Mouse (Mus musculus) lung, embryonic 16.5 days (tissue): ENCODE measurements at regions not wholly inside any gene's neighbourhood (a gene's known extent, or its start where the extent isn't known, plus 50 kb on each side); places are given as distances from the start of the nearest gene placed in this dataset.

Experiments
- ATAC-seq: fragments of 200-750 bp; cut with Nextera tagmentation; 2 replicates; pipeline ENCODE4 v1.8.0; 2017; ENCODE audit warnings: low read depth, mild to moderate bottlenecking, moderate library complexity
- H3K27ac ChIP-seq: fragments of 300-500 bp; sonication (generic); 2 replicates; pipeline ENCODE4 v1.5.1; 2014; ENCODE audit warnings: mild to moderate bottlenecking, control low read depth, low read length
- H3K27me3 ChIP-seq: fragments of 300-500 bp; sonication (generic); 2 replicates; pipeline ENCODE4 v1.6.1; 2014; ENCODE audit warnings: low read depth, low read length, mixed read lengths; ENCODE audit not compliant: control insufficient read depth, insufficient read depth
- H3K36me3 ChIP-seq: fragments of 300-500 bp; sonication (generic); 2 replicates; pipeline ENCODE4 v1.6.1; 2014; ENCODE audit warnings: low read length; ENCODE audit not compliant: control insufficient read depth, insufficient read depth
- H3K4me1 ChIP-seq: fragments of 300-500 bp; sonication (generic); replicated peaks from 2 replicates; pipeline ENCODE4 v1.6.1; 2014; ENCODE audit warnings: low read length, mixed read lengths; ENCODE audit not compliant: control insufficient read depth, insufficient read depth
- H3K4me2 ChIP-seq: fragments of 300-500 bp; sonication (generic); 2 replicates; pipeline ENCODE4 v1.6.1; 2014; ENCODE audit warnings: low read depth, low read length, control low read depth
- H3K4me3 ChIP-seq: fragments of 300-500 bp; sonication (generic); 2 replicates; pipeline ENCODE4 v1.5.1; 2014; ENCODE audit warnings: mild to moderate bottlenecking, low read length, control low read depth
- H3K9ac ChIP-seq: fragments of 300-500 bp; sonication (generic); 2 replicates; pipeline ENCODE4 v1.6.1; 2014; ENCODE audit warnings: low read length, control low read depth
- H3K9me3 ChIP-seq: fragments of 300-500 bp; sonication (generic); 2 replicates; pipeline ENCODE4 v1.6.1; 2016; ENCODE audit warnings: low read length; ENCODE audit not compliant: control insufficient read depth
- WGBS: fragments of 180-500 bp; shearing (Covaris S2); extraction: QIAGEN DNeasy Blood & Tissue Kit; methylation state at CpG from one replicate; pipeline ENCODE4 v1.1.7; 2014; 5-methylcytosine and 5-hydroxymethylcytosine counted together

DNA sequence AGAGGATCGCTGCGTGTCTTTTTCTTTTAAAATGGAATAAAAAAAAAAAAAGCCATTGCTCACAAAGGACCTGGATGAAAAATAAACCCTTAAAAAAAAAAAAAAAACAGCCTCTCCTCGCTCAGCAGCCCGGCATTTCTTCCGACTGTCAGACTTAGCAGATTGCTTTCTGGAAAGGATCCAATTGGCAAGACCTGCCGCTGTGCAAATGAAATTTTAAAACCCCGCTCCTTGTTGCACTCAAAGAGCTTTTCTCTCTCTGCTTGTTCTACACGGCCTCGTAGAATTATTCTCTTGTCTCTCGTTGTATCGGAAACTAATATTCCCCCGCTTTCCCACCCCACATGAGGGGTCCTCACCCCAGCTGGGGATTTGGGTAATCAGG lies 166.6 kb downstream of the H2al1j start:
- H3K9ac ChIP-seq: peak overlapping the region; percentile 53
- peak overlapping the region; percentile 62 for H3K4me2 ChIP-seq
- peak; percentile 67; the same call in 1 of the 2 replicates for ATAC-seq
- H3K27ac ChIP-seq: peak overlapping the region; percentile 66
- H3K4me1 ChIP-seq: peaks cover 12% of the 10 kb centered on the region
- no peaks in the 10 kb centered on the region for H3K36me3 ChIP-seq
- no peaks in the 10 kb centered on the region for H3K9me3 ChIP-seq
- WGBS: 18% methylated on average over 12 of the region's 12 CpGs
- H3K4me3 ChIP-seq: peak overlapping the region; percentile 31
- no peaks in the 10 kb centered on the region; the same call in 1 of the 2 replicates for H3K27me3 ChIP-seq

DNA sequence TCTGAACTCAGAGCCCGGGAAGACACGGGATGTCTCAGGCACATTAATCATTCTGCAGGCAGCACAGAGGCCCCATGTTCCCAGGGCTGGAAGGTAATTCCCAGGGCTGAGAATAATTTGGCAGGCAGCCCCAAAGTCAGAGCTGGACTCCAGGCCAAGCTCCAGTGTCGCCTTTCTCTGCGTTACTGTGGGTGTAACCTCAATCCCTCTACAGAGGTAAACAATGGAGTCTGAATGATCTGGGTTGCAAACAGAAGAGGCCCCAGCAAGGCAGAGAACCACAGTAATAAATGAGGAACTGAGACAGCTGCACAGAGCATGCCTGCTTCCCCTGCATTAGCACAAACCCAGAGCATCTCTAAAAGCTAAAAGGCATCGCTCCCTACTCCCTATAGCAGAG lies 184.8 kb downstream of the H2al1j start:
- Histone ChIP-seq H3K9me3 (no peaks in the 10 kb centered on the region), H3K27me3 (no peaks in the 10 kb centered on the region; the same call in none of the 2 replicates), H3K4me2 (no peak overlapping the region), H3K27ac (no peak overlapping the region), H3K36me3 (no peaks in the 10 kb centered on the region), H3K4me1 (no peaks in the 10 kb centered on the region), H3K4me3 (no peak overlapping the region), H3K9ac (no peak overlapping the region)
- ATAC-seq: no peak; the same call in 1 of the 2 replicates
- WGBS: 41% methylated on average over 5 of the region's 5 CpGs

DNA sequence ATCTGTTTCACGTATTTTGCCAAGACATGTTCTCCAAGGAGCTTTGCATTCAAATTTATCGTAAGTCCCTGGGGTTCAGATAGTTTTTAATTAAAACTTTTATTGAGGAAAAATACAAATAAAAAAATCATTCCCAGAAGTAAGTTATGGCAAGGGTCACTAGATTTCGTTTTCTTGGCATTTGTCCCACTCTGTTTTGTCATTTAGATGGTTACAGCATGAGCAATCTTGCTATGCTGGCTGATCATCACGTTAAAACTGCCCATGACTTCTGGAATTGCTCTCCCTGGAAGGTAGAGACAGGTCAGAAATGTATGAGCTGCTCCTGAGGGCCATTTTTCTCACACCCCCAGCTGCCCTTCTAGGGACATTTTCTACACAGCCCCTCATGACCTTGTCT lies 185.3 kb downstream of the H2al1j start:
- WGBS: 44% methylated on average over 4 of the region's 4 CpGs
- H3K4me3 ChIP-seq: no peak overlapping the region
- no peak overlapping the region for H3K27ac ChIP-seq
- H3K4me1 ChIP-seq: no peaks in the 10 kb centered on the region
- no peak overlapping the region for H3K4me2 ChIP-seq
- H3K9me3 ChIP-seq: no peaks in the 10 kb centered on the region
- H3K9ac ChIP-seq: no peak overlapping the region
- ATAC-seq: no peak
- H3K27me3 ChIP-seq: no peaks in the 10 kb centered on the region; the same call in none of the 2 replicates
- no peaks in the 10 kb centered on the region for H3K36me3 ChIP-seq

DNA sequence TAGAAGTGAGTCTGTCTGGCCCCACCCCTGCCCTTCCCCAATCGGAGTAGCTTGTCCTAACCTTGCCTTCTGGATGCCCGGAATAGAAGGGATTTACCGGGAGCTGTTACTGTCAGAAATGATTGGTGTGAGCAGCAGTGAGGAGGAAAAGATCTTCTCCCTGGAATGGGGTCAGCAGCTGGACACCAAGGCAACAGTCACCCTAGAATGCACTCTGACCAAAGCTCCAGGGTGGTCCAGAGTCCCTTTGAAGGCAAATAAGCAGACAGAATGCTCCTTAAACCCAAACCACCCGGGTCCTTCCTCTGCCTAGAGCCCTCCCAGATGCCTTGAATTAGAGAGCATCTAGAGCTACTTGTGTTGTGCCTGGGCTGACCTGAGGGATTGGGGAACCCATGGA lies 196.2 kb downstream of the H2al1j start:
- H3K27ac ChIP-seq: no peak overlapping the region
- no peaks in the 10 kb centered on the region for H3K9me3 ChIP-seq
- no peaks in the 10 kb centered on the region for H3K4me1 ChIP-seq
- WGBS: 35% methylated on average over 4 of the region's 4 CpGs
- H3K4me3 ChIP-seq: no peak overlapping the region
- no peak overlapping the region for H3K9ac ChIP-seq
- H3K27me3 ChIP-seq: no peaks in the 10 kb centered on the region
- ATAC-seq: no peak
- H3K36me3 ChIP-seq: no peaks in the 10 kb centered on the region
- H3K4me2 ChIP-seq: no peak overlapping the region

DNA sequence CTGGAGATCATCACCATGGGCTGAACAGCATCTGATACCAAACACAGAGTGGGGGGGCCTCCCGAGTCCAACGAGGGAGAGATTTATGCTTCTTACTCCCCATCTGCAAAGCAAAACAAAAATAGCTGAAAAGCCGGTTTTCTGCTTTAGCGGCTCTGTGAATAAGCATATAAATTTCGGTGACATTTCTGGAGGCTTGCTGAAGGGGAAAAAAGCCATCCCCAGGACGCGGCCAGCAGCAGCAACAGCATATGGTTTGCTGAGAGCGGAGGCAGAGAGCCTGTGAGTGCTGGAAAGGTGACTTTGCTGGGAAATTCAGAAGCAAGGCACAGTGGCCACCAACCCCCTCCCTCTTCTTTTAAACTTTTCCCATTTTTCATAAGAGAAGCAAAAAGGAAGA lies 197.7 kb downstream of the H2al1j start:
- Histone ChIP-seq H3K27ac (no peak overlapping the region), H3K36me3 (no peaks in the 10 kb centered on the region), H3K9me3 (no peaks in the 10 kb centered on the region), H3K4me1 (no peaks in the 10 kb centered on the region), H3K27me3 (no peaks in the 10 kb centered on the region), H3K4me2 (no peak overlapping the region), H3K9ac (no peak overlapping the region), H3K4me3 (no peak overlapping the region)
- ATAC-seq: no peak
- 56% methylated on average over 8 of the region's 8 CpGs for WGBS

DNA sequence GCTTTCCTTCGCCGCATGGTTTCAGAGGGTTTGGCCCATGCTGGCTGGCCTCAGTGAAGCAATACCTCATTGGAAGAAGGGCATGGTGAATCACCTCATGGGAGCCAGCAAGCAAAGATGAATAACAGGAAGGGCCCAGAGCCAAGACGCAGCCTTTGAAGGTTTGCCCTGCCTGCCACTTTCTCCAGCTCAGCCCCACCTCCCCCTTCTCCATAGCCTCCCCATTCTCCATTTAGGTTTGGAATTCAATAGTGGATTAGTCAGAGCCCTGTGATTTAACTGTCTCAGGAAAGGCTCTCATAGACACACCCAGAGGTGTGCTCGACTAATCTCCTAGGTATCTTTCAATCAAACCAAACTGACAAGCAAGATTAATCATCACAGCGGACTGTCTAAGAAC lies 201.0 kb downstream of the H2al1j start:
- no peak for ATAC-seq
- Histone ChIP-seq H3K4me2 (no peak overlapping the region), H3K4me3 (no peak overlapping the region), H3K9me3 (no peaks in the 10 kb centered on the region), H3K9ac (no peak overlapping the region), H3K27ac (no peak overlapping the region), H3K27me3 (no peaks in the 10 kb centered on the region), H3K36me3 (no peaks in the 10 kb centered on the region), H3K4me1 (no peaks in the 10 kb centered on the region)
- 67% methylated on average over 5 of the region's 5 CpGs for WGBS

DNA sequence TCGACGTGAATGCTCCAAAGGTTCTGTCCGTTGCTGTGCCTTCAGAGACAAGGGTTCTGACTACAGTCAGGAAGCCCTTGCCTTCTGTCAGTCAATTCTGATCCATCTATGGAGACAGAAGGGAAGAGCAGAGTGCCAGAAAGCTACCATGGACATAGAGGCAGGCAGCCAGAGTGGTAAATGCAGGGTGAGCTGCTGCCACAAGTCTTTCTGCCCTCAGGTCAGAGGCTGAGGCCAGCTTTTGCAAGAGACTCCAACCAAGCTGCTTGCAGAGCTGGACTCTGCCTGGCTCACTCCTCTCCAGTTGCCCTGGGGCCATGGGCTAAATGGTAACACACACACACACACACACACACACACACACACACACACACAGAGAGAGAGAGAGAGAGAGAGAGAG lies 201.6 kb downstream of the H2al1j start:
- Histone ChIP-seq H3K9me3 (no peaks in the 10 kb centered on the region), H3K9ac (no peak overlapping the region), H3K36me3 (no peaks in the 10 kb centered on the region), H3K27me3 (no peaks in the 10 kb centered on the region), H3K27ac (no peak overlapping the region), H3K4me1 (no peaks in the 10 kb centered on the region), H3K4me3 (no peak overlapping the region), H3K4me2 (no peak overlapping the region)
- ATAC-seq: no peak
- 79% methylated on average over 3 of the region's 3 CpGs for WGBS

DNA sequence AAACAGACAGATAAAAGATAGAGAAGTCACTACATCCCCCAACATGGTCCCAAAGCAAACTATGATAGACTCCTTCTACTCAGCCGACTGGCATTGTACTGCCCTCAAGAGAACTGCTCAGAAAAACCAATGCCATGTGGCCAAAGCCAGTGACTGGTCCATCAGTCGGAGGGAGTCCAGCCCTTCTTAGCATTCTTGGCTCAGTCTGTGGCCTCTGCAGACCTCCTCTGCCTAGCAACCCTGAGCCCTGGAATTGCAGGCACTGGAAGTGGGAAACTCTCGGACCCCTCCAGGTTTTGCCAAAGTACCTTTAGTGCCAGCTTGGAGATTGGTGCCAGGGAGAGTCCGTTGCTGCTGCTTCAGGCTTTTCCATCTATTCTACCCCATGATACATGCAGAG lies 205.2 kb downstream of the H2al1j start:
- Histone ChIP-seq H3K9ac (no peak overlapping the region), H3K4me2 (no peak overlapping the region), H3K9me3 (no peaks in the 10 kb centered on the region; the same call in 1 of the 2 replicates), H3K4me3 (no peak overlapping the region), H3K4me1 (no peaks in the 10 kb centered on the region), H3K27ac (no peak overlapping the region), H3K27me3 (no peaks in the 10 kb centered on the region), H3K36me3 (no peaks in the 10 kb centered on the region)
- WGBS: 78% methylated on average over 4 of the region's 4 CpGs
- ATAC-seq: no peak

DNA sequence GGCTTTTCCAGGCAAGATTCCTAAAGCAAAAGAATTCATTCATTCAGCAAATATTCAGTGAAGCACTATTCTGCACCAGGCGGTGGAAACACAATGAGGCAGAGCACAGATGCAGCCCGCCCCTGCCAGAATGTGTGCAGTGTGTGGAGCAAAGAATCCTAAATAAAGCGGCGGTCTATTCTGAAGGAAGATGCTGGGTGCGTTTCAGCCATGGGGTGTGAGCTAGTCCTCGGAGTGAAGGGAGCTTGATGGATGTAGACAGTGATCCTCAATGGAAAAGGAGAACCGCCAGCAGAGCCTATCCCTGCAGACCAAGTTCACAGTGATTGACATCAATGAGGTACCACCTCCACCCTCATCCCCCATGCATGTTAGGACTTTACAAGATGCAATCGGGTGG lies 206.2 kb downstream of the H2al1j start:
- Histone ChIP-seq H3K9ac (no peak overlapping the region), H3K27me3 (no peaks in the 10 kb centered on the region), H3K4me3 (no peak overlapping the region), H3K36me3 (no peaks in the 10 kb centered on the region), H3K4me1 (no peaks in the 10 kb centered on the region), H3K27ac (no peak overlapping the region), H3K9me3 (no peaks in the 10 kb centered on the region; the same call in 1 of the 2 replicates), H3K4me2 (no peak overlapping the region)
- ATAC-seq: no peak
- 74% methylated on average over 8 of the region's 8 CpGs for WGBS

DNA sequence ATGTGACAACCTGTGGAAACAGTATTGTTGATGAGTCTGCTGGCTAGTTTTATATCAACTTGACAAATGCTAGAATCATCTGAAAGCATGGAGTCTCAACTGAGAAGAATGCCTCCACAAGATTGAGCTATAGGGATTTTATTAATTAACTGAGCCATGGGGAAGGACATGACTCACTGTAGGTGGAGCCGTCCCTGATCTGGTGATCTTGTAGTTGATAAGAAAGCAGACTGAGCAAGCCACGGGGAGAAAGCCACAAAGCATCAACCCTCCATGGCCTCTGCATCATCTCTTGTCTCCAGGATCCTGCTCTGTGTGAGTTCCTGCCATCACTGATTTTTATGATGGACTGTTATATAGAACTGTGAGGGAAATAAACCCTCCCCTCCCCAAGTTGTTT lies 213.4 kb downstream of the H2al1j start:
- Histone ChIP-seq H3K9me3 (no peaks in the 10 kb centered on the region; the same call in 1 of the 2 replicates), H3K9ac (no peak overlapping the region), H3K36me3 (no peaks in the 10 kb centered on the region), H3K4me2 (no peak overlapping the region), H3K27me3 (no peaks in the 10 kb centered on the region), H3K4me1 (no peaks in the 10 kb centered on the region), H3K27ac (no peak overlapping the region), H3K4me3 (no peak overlapping the region)
- WGBS: 63% methylated on average over 2 of the region's 2 CpGs
- ATAC-seq: no peak
